Mouse (Mus musculus): ENCODE results near the gene Cpa4.
A peak's percentile ranks its signal among the peaks of the same experiment; 100 is the strongest.

The Cpa4 gene

GRCm38 (mm10) chr6:30591851-30592404, 23.8 kb downstream of the Cpa4 start:
- no peak for DNase-seq (ENCODE audit: low read depth, low spot score)

- DNase-seq (ENCODE audit: low read depth, low spot score) = no peak
Observed at GRCm38 (mm10) chr6:30592417-30592974, 24.3 kb downstream of the Cpa4 start.

- no peak for DNase-seq (ENCODE audit: low read depth, low spot score)
Observed at GRCm38 (mm10) chr6:30594364-30594763, 26.2 kb downstream of the Cpa4 start.

GRCm38 (mm10) chr6:30596230-30596898, 28.2 kb downstream of the Cpa4 start:
- DNase-seq (ENCODE audit: low read depth, low spot score) = no peak

GRCm38 (mm10) chr6:30600033-30600432, 31.9 kb downstream of the Cpa4 start:
- no peak for DNase-seq (ENCODE audit: low read depth, low spot score)

GRCm38 (mm10) chr6:30600995-30601394, 32.8 kb downstream of the Cpa4 start:
- peak; percentile 57 for DNase-seq (ENCODE audit: low read depth, low spot score)

- no peak for DNase-seq (ENCODE audit: low read depth, low spot score)
Observed at GRCm38 (mm10) chr6:30604342-30604867, 36.2 kb downstream of the Cpa4 start.

- no peak for DNase-seq (ENCODE audit: low read depth, low spot score)
Observed at GRCm38 (mm10) chr6:30605111-30605510, 36.9 kb downstream of the Cpa4 start.

- no peak for DNase-seq (ENCODE audit: low read depth, low spot score)
Observed at GRCm38 (mm10) chr6:30605672-30606071, 37.5 kb downstream of the Cpa4 start.

- DNase-seq (ENCODE audit: low read depth, low spot score) = no peak
Observed at GRCm38 (mm10) chr6:30610710-30611109, 42.5 kb downstream of the Cpa4 start, which contains the start of gene Cpa5. Gene Cpa5 (plus strand): TSS chr6:30611010.

GRCm38 (mm10) chr6:30611212-30611611, 43.0 kb downstream of the Cpa4 start:
- DNase-seq (ENCODE audit: low read depth, low spot score) = no peak

- DNase-seq (ENCODE audit: low read depth, low spot score) = no peak
Observed at GRCm38 (mm10) chr6:30614251-30614650, 46.1 kb downstream of the Cpa4 start.

GRCm38 (mm10) chr6:30615741-30616140, 47.6 kb downstream of the Cpa4 start:
- DNase-seq (ENCODE audit: low read depth, low spot score) = no peak

- DNase-seq (ENCODE audit: low read depth, low spot score) = no peak
Observed at GRCm38 (mm10) chr6:30616491-30616941, 48.3 kb downstream of the Cpa4 start.

GRCm38 (mm10) chr6:30617020-30617958, 49.1 kb downstream of the Cpa4 start:
- peak; percentile 30 for DNase-seq (ENCODE audit: low read depth, low spot score)

GRCm38 (mm10) chr6:30617959-30618590, 49.9 kb downstream of the Cpa4 start:
- peak; percentile 42 for DNase-seq (ENCODE audit: low read depth, low spot score)

GRCm38 (mm10) chr6:30618735-30619134, 50.6 kb downstream of the Cpa4 start:
- no peak for DNase-seq (ENCODE audit: low read depth, low spot score)

GRCm38 (mm10) chr6:30619606-30620005, 51.4 kb downstream of the Cpa4 start:
- no peak for DNase-seq (ENCODE audit: low read depth, low spot score)

GRCm38 (mm10) chr6:30620591-30620990, 52.4 kb downstream of the Cpa4 start:
- no peak for DNase-seq (ENCODE audit: low read depth, low spot score)

GRCm38 (mm10) chr6:30620994-30621393, 52.8 kb downstream of the Cpa4 start:
- DNase-seq (ENCODE audit: low read depth, low spot score) = no peak

GRCm38 (mm10) chr6:30621986-30622389, 53.8 kb downstream of the Cpa4 start:
- DNase-seq (ENCODE audit: low read depth, low spot score) = no peak
